Mouse (Mus musculus): ENCODE measurements around the gene Rbx1. TPM values are rescaled to one million over a fixed set of nuclear protein-coding genes. Genes with fewer than 3 reads are reported as not detected.

The Rbx1 gene
- total RNA-seq, 1 experiment from 2014 or later = 202 TPM

GRCm38 (mm10) chr15:81482966-81483365 is 16.9 kb downstream of the Rbx1 start:
- no peak for ATAC-seq (replicated peaks; ENCODE audit: low read depth, poor library complexity, severe bottlenecking)

GRCm38 (mm10) chr15:81483691-81484090 is 17.6 kb downstream of the Rbx1 start:
- no peak for ATAC-seq (replicated peaks; ENCODE audit: low read depth, poor library complexity, severe bottlenecking)

DNA sequence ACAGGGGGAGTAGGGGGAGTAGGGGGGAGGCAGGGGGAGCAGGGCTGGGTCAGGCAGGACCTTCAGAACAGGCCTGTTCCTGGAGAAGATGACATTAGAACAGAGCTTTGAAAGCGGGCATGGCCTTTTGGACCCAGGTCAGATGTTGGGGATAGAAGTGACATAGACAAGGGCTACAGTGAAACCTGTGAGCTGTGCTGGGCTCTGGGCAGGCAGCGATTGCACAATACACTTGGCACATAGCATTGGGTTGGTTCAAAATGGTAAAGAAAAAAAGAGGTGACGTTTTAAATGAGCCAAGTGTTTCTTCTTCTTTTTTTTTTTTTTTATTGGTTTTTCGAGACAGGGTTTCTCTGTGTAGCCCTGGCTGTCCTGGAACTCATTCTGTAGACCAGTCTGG is 19.4 kb downstream of the Rbx1 start:
- peak; percentile 64 for ATAC-seq (replicated peaks; ENCODE audit: low read depth, poor library complexity, severe bottlenecking)

DNA sequence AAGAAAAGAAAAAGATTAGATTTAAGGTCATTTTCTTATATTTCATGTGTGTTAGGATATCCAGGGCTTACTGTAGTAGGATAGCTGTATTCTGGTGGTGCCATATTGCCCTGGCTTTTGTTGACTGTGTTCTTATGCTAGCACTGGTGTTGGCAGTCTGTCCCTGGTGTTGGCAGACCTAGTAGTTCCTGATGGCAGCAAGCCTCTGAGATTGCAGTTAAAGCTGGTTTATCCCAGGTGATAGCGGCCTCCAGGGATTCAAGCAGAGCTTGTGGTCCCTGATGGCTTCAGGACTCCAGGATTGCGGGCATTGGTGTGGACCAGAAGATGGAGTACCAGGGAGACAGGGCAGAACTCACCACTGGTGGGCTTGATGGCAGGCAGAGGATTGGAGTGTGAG is 37.4 kb downstream of the Rbx1 start:
- ATAC-seq (replicated peaks; ENCODE audit: low read depth, poor library complexity, severe bottlenecking) = no peak

DNA sequence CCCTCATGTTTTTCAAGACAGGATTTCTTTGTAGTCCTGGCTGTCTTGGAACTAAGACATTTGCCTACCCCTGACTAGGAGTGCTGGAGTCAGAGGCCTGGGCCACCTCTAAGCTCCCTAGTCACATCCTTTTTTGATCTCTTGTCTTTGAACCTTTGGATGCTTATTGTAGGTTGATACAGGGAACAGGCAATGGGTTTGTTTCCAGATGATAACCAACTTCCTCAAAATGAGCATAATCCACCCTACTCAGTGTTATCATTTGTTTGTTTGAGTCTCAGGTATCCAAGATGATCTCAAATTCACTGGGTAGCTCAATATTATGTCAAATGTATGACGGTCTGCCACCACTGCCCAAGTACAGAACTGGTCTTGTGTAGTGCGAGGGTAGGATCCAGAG is 37.9 kb downstream of the Rbx1 start:
- ATAC-seq (replicated peaks; ENCODE audit: low read depth, poor library complexity, severe bottlenecking) = no peak

DNA sequence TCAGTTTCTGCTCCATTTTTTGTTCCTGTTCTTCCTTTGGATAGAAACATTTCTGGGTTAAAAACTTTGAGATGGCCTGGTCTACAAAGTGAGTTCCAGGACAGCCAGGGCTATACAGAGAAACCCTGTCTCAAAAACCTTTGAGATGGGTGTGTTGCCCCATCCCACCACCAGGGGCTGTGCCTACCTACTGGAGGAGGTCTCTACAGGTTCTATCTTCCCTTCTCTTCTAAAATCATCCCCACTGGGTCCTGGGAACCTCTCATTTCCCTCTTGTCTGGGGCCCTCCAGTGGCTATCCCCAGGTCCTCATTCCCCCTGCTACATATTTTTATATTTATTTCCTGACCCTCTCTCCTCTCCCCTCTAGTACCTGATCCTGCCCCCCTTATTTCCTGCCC is 41.1 kb downstream of the Rbx1 start:
- ATAC-seq (replicated peaks; ENCODE audit: low read depth, poor library complexity, severe bottlenecking) = peak; percentile 73

DNA sequence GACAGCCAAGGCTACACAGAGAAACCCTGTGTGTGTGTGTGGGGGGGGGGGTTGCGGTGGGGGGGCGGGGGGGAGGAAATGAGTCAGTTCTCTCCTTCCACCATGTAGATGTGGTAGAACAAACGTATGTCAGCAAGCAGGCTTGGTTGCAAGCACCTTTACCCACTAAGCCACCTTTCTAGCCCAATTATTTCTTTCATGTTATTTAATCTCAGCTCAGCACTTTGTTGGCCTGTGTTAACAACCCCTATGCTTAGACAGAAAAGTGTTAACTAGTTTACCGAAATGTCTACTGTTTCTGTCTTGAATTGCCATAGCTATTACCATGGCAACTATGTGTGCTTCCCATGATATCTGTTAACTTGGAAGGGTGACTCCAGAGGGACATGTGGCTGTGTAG is 44.5 kb downstream of the Rbx1 start:
- ATAC-seq (replicated peaks; ENCODE audit: low read depth, poor library complexity, severe bottlenecking) = no peak

- ATAC-seq (replicated peaks; ENCODE audit: low read depth, poor library complexity, severe bottlenecking) = peak; percentile 27
Observed at GRCm38 (mm10) chr15:81511601-81512261, 45.6 kb downstream of the Rbx1 start.

- ATAC-seq (replicated peaks; ENCODE audit: low read depth, poor library complexity, severe bottlenecking) = peak; percentile 93
Observed at GRCm38 (mm10) chr15:81514111-81514971, 48.2 kb downstream of the Rbx1 start.

DNA sequence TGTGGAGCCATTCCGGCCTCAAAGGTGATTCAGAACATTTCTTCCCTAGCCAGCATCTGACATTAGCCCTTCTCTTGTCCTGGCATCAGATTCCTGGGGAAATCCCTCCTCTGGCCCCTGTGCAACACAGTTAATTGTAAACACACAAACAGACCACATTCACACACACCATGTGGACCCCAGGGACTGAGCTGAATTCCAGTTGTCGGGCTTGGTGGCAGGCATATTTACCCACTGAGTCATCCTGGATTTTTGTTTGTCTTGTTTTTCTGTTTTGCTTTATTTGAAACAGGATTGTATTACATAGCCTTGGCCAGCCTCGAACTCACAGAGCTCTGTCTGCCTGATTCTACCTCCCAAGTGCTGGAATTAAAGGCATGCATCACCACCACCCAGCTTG is 49.1 kb downstream of the Rbx1 start:
- ATAC-seq (replicated peaks; ENCODE audit: low read depth, poor library complexity, severe bottlenecking) = no peak

GRCm38 (mm10) chr15:81518031-81518430 is 51.9 kb downstream of the Rbx1 start:
- no peak for ATAC-seq (replicated peaks; ENCODE audit: low read depth, poor library complexity, severe bottlenecking)

GRCm38 (mm10) chr15:81518761-81519160 is 52.7 kb downstream of the Rbx1 start:
- ATAC-seq (replicated peaks; ENCODE audit: low read depth, poor library complexity, severe bottlenecking) = no peak

DNA sequence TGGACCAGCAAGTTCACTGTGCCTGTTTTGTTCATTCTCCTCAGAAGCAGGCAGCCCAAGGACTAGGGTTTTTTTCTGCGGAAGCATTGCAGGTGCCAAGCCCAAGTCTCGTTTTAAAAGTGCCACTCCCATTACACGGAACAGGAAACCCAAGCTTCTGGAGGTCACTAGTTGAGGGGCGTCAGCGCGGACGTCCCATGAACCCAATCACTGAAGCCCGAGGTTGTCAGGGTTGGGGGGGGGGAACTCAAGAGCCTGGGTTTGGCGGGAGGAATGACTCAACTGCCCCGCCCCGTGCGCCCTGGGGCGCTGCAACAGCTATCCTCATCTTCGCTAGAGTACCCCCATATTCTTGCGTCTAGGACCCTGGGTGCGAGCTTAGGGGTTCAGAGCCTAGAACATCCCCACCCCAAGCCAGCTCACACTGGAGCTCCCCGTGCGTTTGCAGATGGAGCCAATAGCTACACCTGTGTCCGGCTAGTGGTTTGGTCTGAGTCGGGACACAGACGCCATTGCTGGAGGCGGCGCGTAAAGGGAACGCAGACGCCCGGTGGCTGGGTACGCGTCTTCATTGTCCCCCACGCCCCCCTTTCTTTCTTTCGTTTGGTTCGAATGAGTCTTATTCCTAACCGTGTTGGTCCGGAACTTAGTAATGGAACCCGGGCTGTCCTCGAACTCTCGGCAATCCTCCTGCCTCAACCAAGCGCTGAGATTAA is 56.1 kb downstream of the Rbx1 start:
- ATAC-seq (replicated peaks; ENCODE audit: low read depth, poor library complexity, severe bottlenecking) = peak; percentile 75

- ATAC-seq (replicated peaks; ENCODE audit: low read depth, poor library complexity, severe bottlenecking) = peak; percentile 63
Observed at GRCm38 (mm10) chr15:81522761-81523168, 56.7 kb downstream of the Rbx1 start.

DNA sequence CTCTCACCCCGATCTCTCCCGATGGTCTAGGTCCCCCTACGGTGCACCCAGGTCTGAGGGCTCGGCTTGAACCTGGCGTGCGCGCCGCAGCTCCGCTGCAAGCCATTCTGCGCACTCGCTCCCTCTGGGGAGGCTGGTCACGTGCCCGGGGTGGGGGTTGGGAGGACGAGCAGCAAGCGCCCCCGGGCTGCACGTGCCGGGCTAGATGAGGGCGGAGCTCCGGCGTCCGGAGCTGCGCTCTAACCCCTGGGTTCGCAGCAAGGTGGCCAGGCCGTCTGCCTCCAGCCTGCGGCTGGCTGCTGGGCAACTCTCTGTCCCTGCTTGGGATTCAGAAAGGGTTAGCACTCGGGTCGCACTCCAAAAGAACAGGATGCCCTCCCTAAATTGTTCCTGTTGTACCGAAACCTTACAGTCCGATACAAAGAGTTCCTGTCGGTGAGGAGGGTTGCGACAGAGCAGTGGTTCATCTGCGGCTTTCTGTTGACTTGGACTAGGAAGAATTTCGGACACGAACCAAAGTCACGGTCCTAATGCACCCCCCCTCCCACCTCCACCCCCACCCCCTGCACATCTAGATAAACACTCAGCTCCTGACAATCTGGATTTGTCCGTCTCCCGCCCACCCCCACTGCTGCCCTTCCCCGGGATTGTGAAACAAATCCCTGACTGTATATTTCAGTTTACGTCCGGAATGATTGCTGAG is 57.2 kb downstream of the Rbx1 start:
- peak; percentile 72 for ATAC-seq (replicated peaks; ENCODE audit: low read depth, poor library complexity, severe bottlenecking)

- no peak for ATAC-seq (replicated peaks; ENCODE audit: low read depth, poor library complexity, severe bottlenecking)
Observed at GRCm38 (mm10) chr15:81523901-81524300, 57.8 kb downstream of the Rbx1 start.
